Mouse (Mus musculus): ENCODE data around the gene Tgif1. TPM values are rescaled to one million over a fixed set of nuclear protein-coding genes. Genes with fewer than 3 reads are reported as not detected.

The Tgif1 gene
- total and polyA plus RNA-seq, 2 experiments from 2014 or later, result 4.2 to 5.8 TPM

DNA sequence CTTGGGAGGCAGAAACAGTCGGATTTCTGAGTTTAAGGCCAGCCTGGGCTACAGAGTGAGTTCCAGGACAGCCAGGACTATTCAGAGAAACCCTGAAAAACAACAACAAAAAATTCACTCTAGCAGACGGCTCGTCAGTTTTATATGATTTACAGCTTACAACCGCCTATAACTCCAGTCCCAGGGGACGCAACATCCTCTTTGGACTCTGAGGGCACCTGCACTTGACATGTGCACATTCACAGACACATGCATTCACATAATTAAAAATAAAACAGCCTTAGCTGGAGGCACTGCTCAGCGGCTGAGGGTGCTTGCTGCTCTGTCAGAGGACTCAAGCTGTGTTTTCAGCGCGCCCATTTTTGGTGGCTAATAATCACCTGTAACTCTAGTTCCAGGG lies 37.2 kb upstream of the Tgif1 start:
- Histone ChIP-seq H3K36me3 (ENCODE audit: insufficient read depth, low read length) (no peaks in the 10 kb centered on the region), H3K4me3 (ENCODE audit: low read depth, low read length) (no peak overlapping the region), H3K4me1 (ENCODE audit: insufficient read depth, low read length) (no peaks in the 10 kb centered on the region), H3K9me3 (ENCODE audit: low read length) (no peaks in the 10 kb centered on the region), H3K4me2 (ENCODE audit: low read depth, low read length, poor library complexity, severe bottlenecking) (no peak overlapping the region), H3K9ac (replicated peaks; ENCODE audit: low read length, poor library complexity, severe bottlenecking) (no peak overlapping the region), H3K27ac (ENCODE audit: low read depth, low read length) (no peak overlapping the region), H3K27me3 (ENCODE audit: insufficient read depth, low read length) (no peaks in the 10 kb centered on the region)
- no peak for TF ChIP-seq CTCF (IDR thresholded peaks at IDR 0.05)
- DNase-seq (ENCODE audit: low spot score), result no peak
- WGBS, result 87% methylated on average over 8 of the region's 8 CpGs
- ATAC-seq (ENCODE audit: low FRiP score), result no peak

DNA sequence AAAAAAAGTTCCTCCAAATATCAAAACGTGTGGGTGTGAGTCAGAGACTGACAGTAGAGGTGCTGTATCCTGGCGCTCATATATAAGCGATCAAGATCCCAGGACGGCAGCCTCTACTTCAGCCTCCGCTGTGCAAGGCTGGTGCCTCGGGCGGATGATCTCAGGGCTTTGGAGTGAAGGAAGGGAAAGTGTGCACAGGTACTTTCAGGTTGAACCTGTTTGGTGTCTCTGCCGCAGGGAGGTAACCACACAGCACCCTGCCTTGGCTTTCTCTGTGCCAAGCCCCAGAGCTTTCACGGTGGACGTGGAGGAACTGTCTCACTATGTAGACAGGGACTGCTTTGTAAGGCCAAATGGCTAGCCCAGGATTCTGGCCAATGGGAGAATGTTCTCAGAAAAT lies 35.3 kb upstream of the Tgif1 start:
- WGBS, result 88% methylated on average over 10 of the region's 10 CpGs
- Histone ChIP-seq H3K4me2 (ENCODE audit: low read depth, low read length, poor library complexity, severe bottlenecking) (no peak overlapping the region), H3K36me3 (ENCODE audit: insufficient read depth, low read length) (no peaks in the 10 kb centered on the region), H3K4me1 (ENCODE audit: insufficient read depth, low read length) (no peaks in the 10 kb centered on the region), H3K27me3 (ENCODE audit: insufficient read depth, low read length) (no peaks in the 10 kb centered on the region), H3K9ac (replicated peaks; ENCODE audit: low read length, poor library complexity, severe bottlenecking) (no peak overlapping the region), H3K4me3 (ENCODE audit: low read depth, low read length) (no peak overlapping the region), H3K27ac (ENCODE audit: low read depth, low read length) (no peak overlapping the region), H3K9me3 (ENCODE audit: low read length) (no peaks in the 10 kb centered on the region)
- TF ChIP-seq CTCF (IDR thresholded peaks at IDR 0.05), result no peak
- ATAC-seq (ENCODE audit: low FRiP score), result no peak
- no peak for DNase-seq (ENCODE audit: low spot score)

DNA sequence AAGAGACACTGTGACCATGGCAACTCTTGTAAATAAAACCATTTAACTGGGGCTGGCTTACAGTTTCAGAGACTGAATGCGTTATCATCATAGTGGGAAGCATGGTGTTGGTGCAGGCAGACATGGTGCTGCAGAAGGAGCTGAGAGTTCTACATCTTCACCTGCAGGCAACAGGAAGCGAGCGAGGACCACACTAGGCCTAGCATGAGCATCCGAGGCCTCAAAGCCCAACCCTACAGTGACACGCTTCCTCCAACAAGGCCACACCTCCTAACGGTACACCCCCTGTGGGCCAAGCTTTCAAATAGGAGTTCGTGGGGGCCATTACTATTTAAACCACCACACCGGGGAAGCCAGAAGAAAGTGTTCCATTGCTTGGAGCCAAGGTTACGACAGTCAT lies 34.5 kb upstream of the Tgif1 start:
- 92% methylated on average over 9 of the region's 9 CpGs for WGBS
- Histone ChIP-seq H3K36me3 (ENCODE audit: insufficient read depth, low read length) (no peaks in the 10 kb centered on the region), H3K4me3 (ENCODE audit: low read depth, low read length) (no peak overlapping the region), H3K27ac (ENCODE audit: low read depth, low read length) (no peak overlapping the region), H3K9ac (replicated peaks; ENCODE audit: low read length, poor library complexity, severe bottlenecking) (no peak overlapping the region), H3K4me2 (ENCODE audit: low read depth, low read length, poor library complexity, severe bottlenecking) (no peak overlapping the region), H3K9me3 (ENCODE audit: low read length) (no peaks in the 10 kb centered on the region), H3K4me1 (ENCODE audit: insufficient read depth, low read length) (no peaks in the 10 kb centered on the region), H3K27me3 (ENCODE audit: insufficient read depth, low read length) (no peaks in the 10 kb centered on the region)
- no peak for ATAC-seq (ENCODE audit: low FRiP score)
- TF ChIP-seq CTCF (IDR thresholded peaks at IDR 0.05), result no peak
- no peak for DNase-seq (ENCODE audit: low spot score)

DNA sequence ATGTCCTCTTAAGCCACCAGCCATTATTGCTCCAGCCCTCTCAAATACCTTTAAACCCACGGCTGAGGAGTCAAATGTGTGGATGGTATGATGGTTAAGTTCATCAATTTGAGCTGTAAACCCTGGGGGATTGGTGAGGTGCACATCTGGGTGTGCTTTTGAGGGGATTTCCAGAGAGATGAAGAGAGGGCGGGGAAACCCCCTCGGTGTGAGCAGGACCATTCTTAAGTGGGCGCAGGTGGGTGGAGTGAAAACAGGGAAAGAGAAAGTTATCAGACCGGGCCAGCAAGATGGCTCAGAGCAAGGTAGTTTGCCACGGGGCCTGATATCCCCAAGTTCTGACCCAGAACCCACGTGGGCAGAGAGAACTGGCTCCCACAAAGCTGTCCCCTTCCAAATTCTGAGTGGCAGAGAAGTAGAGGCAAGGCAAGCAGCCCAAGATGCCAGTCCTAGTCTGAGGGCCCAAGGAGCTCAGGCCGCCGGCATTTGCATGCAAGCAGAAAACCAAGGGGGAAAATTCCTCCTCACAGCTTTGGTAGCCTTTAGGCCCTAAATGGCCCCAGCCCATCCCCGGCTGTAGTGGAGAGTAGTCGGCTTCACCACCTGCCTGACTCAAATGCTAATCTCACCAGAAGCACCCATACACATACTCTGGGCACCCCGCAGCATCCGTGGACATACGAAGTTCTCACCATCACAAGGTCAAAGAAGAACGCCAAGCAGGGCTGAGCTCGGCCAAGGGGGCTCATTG lies 33.5 kb upstream of the Tgif1 start:
- H3K9me3 ChIP-seq (ENCODE audit: low read length), result no peaks in the 10 kb centered on the region
- no peak for ATAC-seq (ENCODE audit: low FRiP score)
- H3K36me3 ChIP-seq (ENCODE audit: insufficient read depth, low read length), result no peaks in the 10 kb centered on the region
- no peak overlapping the region for H3K4me2 ChIP-seq (ENCODE audit: low read depth, low read length, poor library complexity, severe bottlenecking)
- no peak overlapping the region for H3K4me3 ChIP-seq (ENCODE audit: low read depth, low read length)
- no peaks in the 10 kb centered on the region for H3K27me3 ChIP-seq (ENCODE audit: insufficient read depth, low read length)
- H3K4me1 ChIP-seq (ENCODE audit: insufficient read depth, low read length), result no peaks in the 10 kb centered on the region
- H3K27ac ChIP-seq (ENCODE audit: low read depth, low read length), result no peak overlapping the region
- TF ChIP-seq CTCF (IDR thresholded peaks at IDR 0.05), result no peak
- no peak for DNase-seq (ENCODE audit: low spot score)
- H3K9ac ChIP-seq (replicated peaks; ENCODE audit: low read length, poor library complexity, severe bottlenecking), result no peak overlapping the region
- 83% methylated on average over 16 of the region's 16 CpGs for WGBS

DNA sequence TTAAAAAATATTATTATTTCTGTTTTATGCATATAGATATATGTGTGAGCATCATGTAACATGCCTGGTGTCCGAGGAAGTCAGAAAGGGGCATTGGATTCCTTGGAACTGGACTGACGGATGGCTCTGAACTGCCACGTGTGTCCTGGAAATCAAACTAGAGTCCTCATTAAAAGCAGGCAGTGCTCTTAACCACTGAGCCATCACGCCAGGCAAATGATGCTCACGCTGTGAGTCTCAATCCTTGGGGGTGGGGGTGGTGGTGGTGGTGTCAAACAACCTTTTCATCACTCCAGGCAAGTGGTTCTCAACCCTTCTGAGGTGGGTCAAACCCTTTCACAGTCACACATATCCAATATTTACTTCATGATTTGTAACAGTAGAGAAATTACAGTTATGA lies 32.5 kb upstream of the Tgif1 start:
- H3K4me2 ChIP-seq (ENCODE audit: low read depth, low read length, poor library complexity, severe bottlenecking), result no peak overlapping the region
- DNase-seq (ENCODE audit: low spot score) (no peak), ATAC-seq (ENCODE audit: low FRiP score) (no peak)
- WGBS, result 80% methylated on average over 5 of the region's 5 CpGs
- no peak overlapping the region for H3K27ac ChIP-seq (ENCODE audit: low read depth, low read length)
- H3K4me3 ChIP-seq (ENCODE audit: low read depth, low read length), result no peak overlapping the region
- no peaks in the 10 kb centered on the region for H3K4me1 ChIP-seq (ENCODE audit: insufficient read depth, low read length)
- no peaks in the 10 kb centered on the region for H3K36me3 ChIP-seq (ENCODE audit: insufficient read depth, low read length)
- no peaks in the 10 kb centered on the region for H3K27me3 ChIP-seq (ENCODE audit: insufficient read depth, low read length)
- no peaks in the 10 kb centered on the region for H3K9me3 ChIP-seq (ENCODE audit: low read length)
- TF ChIP-seq CTCF (IDR thresholded peaks at IDR 0.05), result no peak
- H3K9ac ChIP-seq (replicated peaks; ENCODE audit: low read length, poor library complexity, severe bottlenecking), result no peak overlapping the region

DNA sequence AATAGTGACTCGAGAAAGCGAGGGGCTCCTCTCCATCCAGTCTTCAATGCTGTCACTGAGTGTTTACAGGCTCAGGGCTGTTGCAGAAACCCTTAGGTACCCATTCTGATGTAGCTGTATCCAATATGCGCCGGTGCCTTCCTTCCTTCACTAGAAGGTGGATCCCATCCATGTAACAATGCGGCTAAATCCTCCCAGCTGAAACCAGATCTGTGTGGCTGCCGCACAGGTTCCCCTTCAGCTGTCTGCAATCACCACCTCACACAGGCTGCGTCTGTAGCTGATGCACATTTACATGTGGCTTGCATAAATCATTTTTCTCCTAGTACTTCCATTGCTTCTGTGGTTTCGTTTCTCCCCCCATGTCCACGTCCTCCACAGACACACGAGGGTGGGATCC lies 28.6 kb upstream of the Tgif1 start:
- 78% methylated on average over 10 of the region's 10 CpGs for WGBS
- H3K4me3 ChIP-seq (ENCODE audit: low read depth, low read length), result no peak overlapping the region

More for the DNA sequence above, 28.6 kb upstream of the Tgif1 start:
- Histone ChIP-seq H3K27me3 (ENCODE audit: insufficient read depth, low read length) (no peaks in the 10 kb centered on the region), H3K9me3 (ENCODE audit: low read length) (no peaks in the 10 kb centered on the region), H3K36me3 (ENCODE audit: insufficient read depth, low read length) (no peaks in the 10 kb centered on the region), H3K9ac (replicated peaks; ENCODE audit: low read length, poor library complexity, severe bottlenecking) (no peak overlapping the region), H3K4me1 (ENCODE audit: insufficient read depth, low read length) (no peaks in the 10 kb centered on the region), H3K4me2 (ENCODE audit: low read depth, low read length, poor library complexity, severe bottlenecking) (no peak overlapping the region), H3K27ac (ENCODE audit: low read depth, low read length) (no peak overlapping the region)
- ATAC-seq (ENCODE audit: low FRiP score) (no peak), DNase-seq (ENCODE audit: low spot score) (no peak)
- TF ChIP-seq CTCF (IDR thresholded peaks at IDR 0.05), result no peak
